Mouse (Mus musculus) left cerebral cortex, postnatal 4 days (tissue): ENCODE results near the gene Uba2. TPM values are rescaled to one million over a fixed set of nuclear protein-coding genes. Genes with fewer than 3 reads are reported as not detected.

Experiments
- DNase-seq: peaks from one replicate; pipeline ENCODE4 v3.0.0-alpha.2; 2022
- intact Hi-C: fragments of 180-260 bp; cut with DNase I; formaldehyde crosslinking; loops from one replicate; pipeline ENCODE4 v1.15.1; 2025
- total RNA-seq, 2 experiments: library from RNA; stranded (reverse); gene quantifications; 2 replicates each; pipeline ENCODE4 v1.2.3; 2021

Gene Uba2
- total RNA-seq, 2 experiments from 2014 or later, result 83.1 to 84.0 TPM

GRCm38 (mm10) chr7:34100002-34100401 is 69.4 kb downstream of the Uba2 start:
- DNase-seq, result no peak
- intact Hi-C loops, result no loop called here

- intact Hi-C loops, result no loop called here
- no peak for DNase-seq
These were observed 74.4 kb downstream of the Uba2 start, which contains the start of gene Scgb1b30 for GRCm38 (mm10) chr7:34094911-34095481. TSS of gene Scgb1b30 (plus strand) at chr7:34095431.

Other genes with a start within 250 kb of the Uba2 start
- not detected for gene Scgb2b26, start 224.6 kb downstream of the Uba2 start, total RNA-seq
- not detected for gene Scgb2b27, start 155.7 kb downstream of the Uba2 start, total RNA-seq
- gene Scgb1b27, start 148.1 kb downstream of the Uba2 start, total RNA-seq, result not detected
- not detected for gene Scgb1b30, start 74.2 kb downstream of the Uba2 start, total RNA-seq
- gene Wtip, start 36.3 kb downstream of the Uba2 start, total RNA-seq, result 10 to 100 TPM; 24.4 to 28.6 TPM
- 10 to 100 TPM; 30.4 to 30.6 TPM for gene Pdcd2l, start 27.1 kb upstream of the Uba2 start, total RNA-seq
- gene Gpi1, start 60.7 kb upstream of the Uba2 start, total RNA-seq, result 100 to 1,000 TPM; 317 to 394 TPM
- not detected for gene Gm6096, start 81.4 kb upstream of the Uba2 start, total RNA-seq
- 10 to 100 TPM; 50.3 to 64.9 TPM for gene 4931406P16Rik, start 144.0 kb upstream of the Uba2 start, total RNA-seq
- gene Lsm14a, start 223.7 kb upstream of the Uba2 start, total RNA-seq, result 10 to 100 TPM; 65.5 to 81.3 TPM